Mouse (Mus musculus): ENCODE data around the gene Uvssa. TPM values are rescaled to one million over a fixed set of nuclear protein-coding genes. Genes with fewer than 3 reads are reported as not detected.

The Uvssa gene
- polyA plus RNA-seq, 2 experiments: 10.0 to 11.5 TPM

DNA sequence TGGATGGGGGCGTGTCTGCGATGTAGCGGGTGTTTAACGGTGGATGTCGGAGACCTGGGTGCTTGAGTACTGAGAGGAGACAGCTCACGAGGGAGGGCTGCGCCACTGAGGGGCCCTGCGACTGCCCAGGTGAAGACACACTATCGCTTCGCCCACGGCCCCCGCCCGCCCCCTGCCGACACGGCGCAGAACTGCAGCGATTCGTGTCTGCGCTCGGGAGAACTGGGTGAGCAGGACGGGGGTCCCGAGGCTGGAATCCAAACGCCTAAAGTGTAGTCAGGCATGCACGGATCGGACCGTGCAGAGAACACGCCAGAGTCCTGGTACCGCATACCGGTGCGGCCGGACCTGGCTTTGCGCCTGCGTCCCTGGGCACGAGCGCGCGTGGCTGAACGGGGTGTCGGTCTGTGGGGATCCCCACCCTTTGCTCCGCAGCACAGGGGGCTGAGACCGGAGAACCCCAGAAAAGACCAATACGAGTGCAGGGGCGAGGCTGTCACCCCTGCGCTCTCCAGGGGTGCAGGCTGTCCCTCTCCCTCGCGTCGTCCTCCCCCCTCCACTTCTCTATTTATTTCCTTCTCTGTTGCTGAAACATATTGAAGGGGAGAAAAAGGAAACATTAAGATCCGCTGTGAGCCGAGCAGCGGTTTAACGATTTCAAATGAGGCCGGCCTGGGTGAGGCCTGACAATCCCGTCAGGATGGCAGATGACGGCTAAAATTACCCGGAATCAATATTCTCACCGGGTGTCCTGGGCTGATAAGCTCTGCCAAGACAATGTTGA, 64.8 kb downstream of the Uvssa start:
- Histone ChIP-seq H3K9ac (ENCODE audit: low read depth, low read length, severe bottlenecking) (no peak overlapping the region), H3K4me1 (ENCODE audit: control insufficient read depth, insufficient read depth, low read length) (peaks cover 6% of the 10 kb centered on the region; the same call in 1 of the 2 replicates), H3K9me3 (ENCODE audit: control insufficient read depth, low read length) (no peaks in the 10 kb centered on the region), H3K27me3 (ENCODE audit: control insufficient read depth, insufficient read depth, low read length) (peaks cover 41% of the 10 kb centered on the region), H3K4me2 (replicated peaks; ENCODE audit: low read depth, low read length, severe bottlenecking) (peak overlapping the region; percentile 51), H3K27ac (replicated peaks; ENCODE audit: low read depth, low read length) (no peak overlapping the region), H3K4me3 (replicated peaks; ENCODE audit: low read length) (peak overlapping the region; percentile 29), H3K36me3 (ENCODE audit: control insufficient read depth, insufficient read depth, low read length) (no peaks in the 10 kb centered on the region)
- ATAC-seq (ENCODE audit: low FRiP score, low read depth) (no peak), DNase-seq (ENCODE audit: low spot score) (peak; percentile 7)
- WGBS: 7% methylated on average over 43 of the region's 56 CpGs
- no peak for TF ChIP-seq POLR2A (IDR thresholded peaks at IDR 0.05; ENCODE audit: borderline replicate concordance, extremely low read depth, insufficient read depth, insufficient read length)

DNA sequence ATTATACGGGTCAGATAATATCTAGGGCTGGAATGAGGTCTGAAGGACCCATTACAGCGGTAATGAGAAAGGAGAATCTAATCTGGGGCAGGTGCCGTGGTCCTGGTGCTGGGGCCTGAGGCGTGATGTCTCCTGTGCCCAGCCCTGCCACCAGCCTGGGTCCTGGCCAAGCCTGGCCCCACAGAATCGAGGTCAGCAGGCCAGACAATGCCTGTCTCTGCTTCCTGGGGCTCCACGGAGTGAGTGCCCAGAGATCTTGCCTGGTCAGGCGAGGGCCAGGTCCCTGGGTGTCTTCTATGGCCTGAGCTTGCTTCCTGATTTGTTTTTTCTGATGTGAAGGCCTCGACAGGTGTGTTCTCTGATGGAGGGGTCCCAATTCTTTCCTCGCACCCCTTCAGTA, 65.4 kb downstream of the Uvssa start:
- no peak overlapping the region for H3K27ac ChIP-seq (replicated peaks; ENCODE audit: low read depth, low read length)

DNA sequence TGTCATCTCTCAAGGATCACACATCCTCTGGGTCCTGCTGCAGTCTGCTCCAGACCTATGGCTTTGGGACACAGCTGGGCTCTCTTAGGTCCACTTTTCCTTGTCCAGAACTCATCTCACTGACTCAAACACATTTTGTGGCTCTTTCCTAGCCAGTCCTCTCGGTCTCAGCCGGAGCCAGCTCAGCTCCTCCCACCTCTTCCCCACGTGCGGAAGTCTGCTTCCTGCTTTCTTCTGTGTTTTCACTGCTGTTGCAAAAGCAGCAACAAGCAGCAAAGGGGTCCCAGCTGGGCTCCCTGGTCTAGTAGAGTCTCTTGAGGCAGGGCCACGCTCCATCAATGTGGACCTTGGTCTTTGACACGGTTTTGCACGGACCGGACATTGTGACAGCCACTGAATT, 77.4 kb downstream of the Uvssa start:
- DNase-seq (ENCODE audit: low spot score) (no peak), ATAC-seq (ENCODE audit: low FRiP score, low read depth) (no peak)
- no peaks in the 10 kb centered on the region for H3K9me3 ChIP-seq (ENCODE audit: control insufficient read depth, low read length)
- no peak overlapping the region for H3K4me3 ChIP-seq (replicated peaks; ENCODE audit: low read length)
- H3K36me3 ChIP-seq (ENCODE audit: control insufficient read depth, insufficient read depth, low read length): no peaks in the 10 kb centered on the region
- H3K27me3 ChIP-seq (ENCODE audit: control insufficient read depth, insufficient read depth, low read length): no peaks in the 10 kb centered on the region
- TF ChIP-seq POLR2A (IDR thresholded peaks at IDR 0.05; ENCODE audit: borderline replicate concordance, extremely low read depth, insufficient read depth, insufficient read length): no peak
- H3K27ac ChIP-seq (replicated peaks; ENCODE audit: low read depth, low read length): no peak overlapping the region
- H3K9ac ChIP-seq (ENCODE audit: low read depth, low read length, severe bottlenecking): no peak overlapping the region
- no peaks in the 10 kb centered on the region for H3K4me1 ChIP-seq (ENCODE audit: control insufficient read depth, insufficient read depth, low read length)
- no peak overlapping the region for H3K4me2 ChIP-seq (replicated peaks; ENCODE audit: low read depth, low read length, severe bottlenecking)
- WGBS: 52% methylated on average over 8 of the region's 8 CpGs

More for the DNA sequence above, 65.4 kb downstream of the Uvssa start:
- H3K4me1 ChIP-seq (ENCODE audit: control insufficient read depth, insufficient read depth, low read length): peaks cover 6% of the 10 kb centered on the region; the same call in 1 of the 2 replicates
- no peak for TF ChIP-seq POLR2A (IDR thresholded peaks at IDR 0.05; ENCODE audit: borderline replicate concordance, extremely low read depth, insufficient read depth, insufficient read length)
- no peaks in the 10 kb centered on the region for H3K9me3 ChIP-seq (ENCODE audit: control insufficient read depth, low read length)
- no peaks in the 10 kb centered on the region for H3K36me3 ChIP-seq (ENCODE audit: control insufficient read depth, insufficient read depth, low read length)
- no peak for DNase-seq (ENCODE audit: low spot score)
- peaks cover 41% of the 10 kb centered on the region for H3K27me3 ChIP-seq (ENCODE audit: control insufficient read depth, insufficient read depth, low read length)
- WGBS: 60% methylated on average over 9 of the region's 9 CpGs
- H3K9ac ChIP-seq (ENCODE audit: low read depth, low read length, severe bottlenecking): no peak overlapping the region
- no peak overlapping the region for H3K4me3 ChIP-seq (replicated peaks; ENCODE audit: low read length)
- no peak overlapping the region for H3K4me2 ChIP-seq (replicated peaks; ENCODE audit: low read depth, low read length, severe bottlenecking)
- no peak for ATAC-seq (ENCODE audit: low FRiP score, low read depth)

DNA sequence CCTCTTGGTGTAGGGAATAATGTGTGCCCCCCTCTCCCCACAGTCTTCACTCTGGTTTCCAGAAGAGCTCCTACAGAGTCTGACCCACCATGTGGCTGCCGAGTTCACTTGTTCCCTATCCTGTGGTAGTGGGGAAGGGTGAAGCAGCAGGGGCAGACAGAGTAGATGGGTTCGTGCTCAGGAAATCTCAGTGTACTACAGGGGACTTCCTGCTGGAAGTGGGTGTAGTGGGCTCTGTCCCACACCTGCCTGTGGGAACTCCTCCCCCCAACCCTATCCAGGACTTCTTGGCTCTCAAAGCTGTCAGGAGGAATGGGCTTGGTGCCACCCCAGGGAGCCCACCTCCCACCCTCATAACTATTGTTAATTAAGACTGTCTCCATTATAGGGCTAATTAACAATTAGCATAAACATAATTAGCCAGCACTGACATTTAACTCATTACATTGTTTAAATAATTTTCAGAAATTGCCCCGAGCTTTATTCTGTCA, 79.8 kb downstream of the Uvssa start:
- DNase-seq (ENCODE audit: low spot score) (no peak), ATAC-seq (ENCODE audit: low FRiP score, low read depth) (no peak)
- H3K4me2 ChIP-seq (replicated peaks; ENCODE audit: low read depth, low read length, severe bottlenecking): no peak overlapping the region
- no peaks in the 10 kb centered on the region for H3K4me1 ChIP-seq (ENCODE audit: control insufficient read depth, insufficient read depth, low read length)
- TF ChIP-seq POLR2A (IDR thresholded peaks at IDR 0.05; ENCODE audit: borderline replicate concordance, extremely low read depth, insufficient read depth, insufficient read length): no peak
- no peaks in the 10 kb centered on the region for H3K27me3 ChIP-seq (ENCODE audit: control insufficient read depth, insufficient read depth, low read length)
- no peaks in the 10 kb centered on the region for H3K36me3 ChIP-seq (ENCODE audit: control insufficient read depth, insufficient read depth, low read length)
- H3K4me3 ChIP-seq (replicated peaks; ENCODE audit: low read length): no peak overlapping the region
- WGBS: 54% methylated on average over 3 of the region's 3 CpGs
- H3K9ac ChIP-seq (ENCODE audit: low read depth, low read length, severe bottlenecking): no peak overlapping the region
- H3K27ac ChIP-seq (replicated peaks; ENCODE audit: low read depth, low read length): no peak overlapping the region
- no peaks in the 10 kb centered on the region for H3K9me3 ChIP-seq (ENCODE audit: control insufficient read depth, low read length)

DNA sequence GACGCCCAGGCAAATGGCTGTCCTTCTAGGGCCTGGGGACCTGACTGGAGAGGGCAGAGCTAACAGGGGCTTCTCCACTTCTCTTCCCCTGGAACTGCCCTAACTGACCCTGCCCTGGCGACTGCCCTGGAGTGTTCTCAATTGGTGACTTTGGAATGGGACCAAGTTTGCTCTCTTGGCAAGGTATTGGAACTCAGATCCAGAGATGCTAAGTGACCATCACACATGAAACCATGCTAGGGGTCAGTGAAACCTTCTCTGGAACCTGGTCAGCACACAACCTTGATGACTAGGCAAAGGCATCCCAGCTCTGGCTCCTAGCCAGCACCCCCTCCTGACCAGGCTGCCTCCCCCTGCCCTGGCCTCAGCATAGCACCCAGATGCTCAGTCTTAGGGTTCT, 80.8 kb downstream of the Uvssa start:
- no peak for ATAC-seq (ENCODE audit: low FRiP score, low read depth)
- 76% methylated on average over 2 of the region's 2 CpGs for WGBS

More for the DNA sequence above, 80.8 kb downstream of the Uvssa start:
- H3K4me2 ChIP-seq (replicated peaks; ENCODE audit: low read depth, low read length, severe bottlenecking): no peak overlapping the region
- DNase-seq (ENCODE audit: low spot score): no peak
- no peak for TF ChIP-seq POLR2A (IDR thresholded peaks at IDR 0.05; ENCODE audit: borderline replicate concordance, extremely low read depth, insufficient read depth, insufficient read length)
- no peaks in the 10 kb centered on the region for H3K27me3 ChIP-seq (ENCODE audit: control insufficient read depth, insufficient read depth, low read length)
- H3K9me3 ChIP-seq (ENCODE audit: control insufficient read depth, low read length): no peaks in the 10 kb centered on the region
- no peak overlapping the region for H3K4me3 ChIP-seq (replicated peaks; ENCODE audit: low read length)
- no peaks in the 10 kb centered on the region for H3K36me3 ChIP-seq (ENCODE audit: control insufficient read depth, insufficient read depth, low read length)
- no peak overlapping the region for H3K9ac ChIP-seq (ENCODE audit: low read depth, low read length, severe bottlenecking)
- H3K4me1 ChIP-seq (ENCODE audit: control insufficient read depth, insufficient read depth, low read length): no peaks in the 10 kb centered on the region
- no peak overlapping the region for H3K27ac ChIP-seq (replicated peaks; ENCODE audit: low read depth, low read length)

Data from limb, embryonic 14.5 days (tissue).